Mouse (Mus musculus) stomach, postnatal 0 days (tissue): ENCODE measurements at regions not wholly inside any gene's neighbourhood (a gene's known extent, or its start where the extent isn't known, plus 50 kb on each side); places are given as distances from the start of the nearest gene placed in this dataset.

Experiments used
- ATAC-seq: fragments of 200-750 bp; cut with Nextera tagmentation; 2 replicates; pipeline ENCODE4 v1.8.0; 2017; ENCODE audit not compliant: low FRiP score, low TSS enrichment
- DNase-seq: peaks from one replicate; pipeline ENCODE4 v3.0.0-alpha.2; 2016; ENCODE audit warnings: low spot score
- H3K27ac ChIP-seq: fragments of 300-500 bp; sonication (generic); replicated peaks from 2 replicates; pipeline ENCODE4 v1.5.1; 2014; ENCODE audit warnings: mild to moderate bottlenecking, control low read depth
- H3K27me3 ChIP-seq: fragments of 300-500 bp; sonication (generic); 2 replicates; pipeline ENCODE4 v1.6.1; 2014; ENCODE audit warnings: low read length; ENCODE audit not compliant: control insufficient read depth, insufficient read depth
- H3K36me3 ChIP-seq: fragments of 300-500 bp; sonication (generic); 2 replicates; pipeline ENCODE4 v1.6.1; 2014; ENCODE audit warnings: low read length, mixed read lengths; ENCODE audit not compliant: control insufficient read depth, insufficient read depth
- H3K4me1 ChIP-seq: fragments of 300-500 bp; sonication (generic); replicated peaks from 2 replicates; pipeline ENCODE4 v1.6.1; 2014; ENCODE audit warnings: antibody characterized with exemption; ENCODE audit not compliant: control insufficient read depth, insufficient read depth
- H3K4me2 ChIP-seq: fragments of 300-500 bp; sonication (generic); replicated peaks from 2 replicates; pipeline ENCODE4 v1.6.1; 2014; ENCODE audit warnings: low read depth, mild to moderate bottlenecking, control low read depth, moderate library complexity
- H3K4me3 ChIP-seq: fragments of 300-500 bp; sonication (generic); 2 replicates; pipeline ENCODE4 v1.5.1; 2014; ENCODE audit warnings: low read depth, low read length, control low read depth
- H3K9ac ChIP-seq: fragments of 300-500 bp; sonication (generic); 2 replicates; pipeline ENCODE4 v1.6.1; 2014; ENCODE audit warnings: mild to moderate bottlenecking, low read length, control low read depth, mixed read lengths
- H3K9me3 ChIP-seq: fragments of 300-500 bp; sonication (generic); 2 replicates; pipeline ENCODE4 v1.6.1; 2016; ENCODE audit warnings: low read length; ENCODE audit not compliant: control insufficient read depth
- CTCF ChIP-seq: IDR thresholded peaks from 2 replicates; pipeline ENCODE4 v1.5.1; 2016; ENCODE audit warnings: antibody characterized with exemption, low read depth, mild to moderate bottlenecking, moderate library complexity
- EP300 ChIP-seq: optimal IDR thresholded peaks from 2 replicates; pipeline ENCODE3; 2016; ENCODE audit warnings: antibody characterized with exemption
- WGBS: fragments of 180-500 bp; shearing (Covaris S2); extraction: QIAGEN DNeasy Blood & Tissue Kit; methylation state at CpG from one replicate; pipeline ENCODE4 v1.1.7; 2014; 5-methylcytosine and 5-hydroxymethylcytosine counted together

GRCm38 (mm10) chr7:63990312-63991028, 51.8 kb upstream of the Klf13 start:
- Histone ChIP-seq H3K9me3 (no peaks in the 10 kb centered on the region), H3K27ac (no peak overlapping the region), H3K4me3 (no peak overlapping the region), H3K27me3 (no peaks in the 10 kb centered on the region), H3K4me1 (no peaks in the 10 kb centered on the region), H3K4me2 (no peak overlapping the region), H3K36me3 (no peaks in the 10 kb centered on the region), H3K9ac (no peak overlapping the region)
- DNase-seq (no peak), ATAC-seq (no peak)
- 73% methylated on average over 8 of the region's 8 CpGs for WGBS
- TF ChIP-seq EP300 (no peak), CTCF (no peak)

DNA sequence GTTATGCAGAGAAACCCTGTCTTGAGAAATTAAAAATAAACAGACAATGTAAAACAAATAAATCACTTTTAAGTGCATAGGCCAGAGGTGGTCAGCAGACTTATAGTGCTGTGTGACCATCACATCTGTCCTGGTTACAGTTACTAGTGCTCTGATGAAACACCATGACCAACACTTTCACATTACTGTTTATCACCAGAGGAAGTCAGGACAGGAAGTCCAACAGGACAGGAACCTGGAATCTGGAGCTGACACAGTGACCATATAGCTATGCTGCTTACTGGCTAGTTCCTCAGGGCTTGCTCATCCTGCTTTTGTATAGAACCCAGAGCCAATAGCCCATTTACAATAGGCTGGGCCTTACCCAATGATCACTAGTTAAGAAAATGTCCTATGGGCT, 51.0 kb upstream of the Klf13 start:
- no peak overlapping the region for H3K4me3 ChIP-seq
- no peaks in the 10 kb centered on the region for H3K9me3 ChIP-seq
- H3K4me1 ChIP-seq: no peaks in the 10 kb centered on the region
- ATAC-seq (no peak), DNase-seq (no peak)
- TF ChIP-seq EP300: no peak
- TF ChIP-seq CTCF: no peak
- H3K36me3 ChIP-seq: no peaks in the 10 kb centered on the region
- H3K4me2 ChIP-seq: no peak overlapping the region
- no peak overlapping the region for H3K9ac ChIP-seq
- no peaks in the 10 kb centered on the region for H3K27me3 ChIP-seq
- H3K27ac ChIP-seq: no peak overlapping the region
